Mouse (Mus musculus): Measurements from ENCODE around the gene Iqcf3.

- no peak for TF ChIP-seq CTCF (IDR thresholded peaks at IDR 0.05; ENCODE audit: low read depth)
- no peak for TF ChIP-seq EP300 (IDR thresholded peaks at IDR 0.05; ENCODE audit: low read depth)
Observed at GRCm38 (mm10) chr9:106573366-106573765, 11.9 kb upstream of the Iqcf3 start.

Measured in liver, postnatal 0 days (tissue).